Mouse (Mus musculus) myocyte (in vitro differentiated cells): Measurements from ENCODE around the gene Dph1. TPM values are rescaled to one million over a fixed set of nuclear protein-coding genes. Genes with fewer than 3 reads are reported as not detected.

Source experiments
- H3K27me3 ChIP-seq: one replicate; pipeline ENCODE4 v1.6.1; 2011; ENCODE audit not compliant: control insufficient read depth, insufficient read depth, insufficient read length
- H3K36me3 ChIP-seq: one replicate; pipeline ENCODE4 v1.6.1; 2011; ENCODE audit not compliant: control insufficient read depth, insufficient read depth
- H3K4me2 ChIP-seq: one replicate; pipeline ENCODE4 v1.6.1; 2011; ENCODE audit warnings: low read depth, control low read depth
- H3K4me3 ChIP-seq: one replicate; pipeline ENCODE4 v1.5.1; 2011; ENCODE audit warnings: mild to moderate bottlenecking, control low read depth, moderate library complexity
- H3K79me2 ChIP-seq: one replicate; pipeline ENCODE4 v1.6.1; 2011; ENCODE audit not compliant: control insufficient read depth, insufficient read depth
- H3ac ChIP-seq: one replicate; pipeline ENCODE4 v1.6.1; 2011; ENCODE audit not compliant: control insufficient read depth, insufficient read length
- CEBPB ChIP-seq: IDR thresholded peaks from 2 replicates; pipeline ENCODE4 v1.6.1; 2011; ENCODE audit warnings: mild to moderate bottlenecking, moderate library complexity; ENCODE audit not compliant: poor library complexity, insufficient read depth, severe bottlenecking
- E2F4 ChIP-seq: IDR thresholded peaks from one replicate; pipeline ENCODE4 v1.6.1; 2011; ENCODE audit warnings: mild to moderate bottlenecking, control low read depth, moderate library complexity; ENCODE audit not compliant: insufficient read depth
- MAX ChIP-seq: IDR thresholded peaks from one replicate; pipeline ENCODE4 v1.6.1; 2011; ENCODE audit warnings: low read depth, mild to moderate bottlenecking, control low read depth
- MYOD1 ChIP-seq, 3 experiments: IDR thresholded peaks; one replicate each; pipeline ENCODE4 v1.6.1; 2011; ENCODE audit warnings: control low read depth in 2 of 3, low read depth in 2 of 3, mild to moderate bottlenecking in 2 of 3, moderate library complexity in 1 of 3; ENCODE audit not compliant: insufficient read length in 2 of 3, control insufficient read depth in 1 of 3
- MYOG ChIP-seq, 3 experiments: IDR thresholded peaks; one replicate each; pipeline ENCODE4 v1.6.1; 2011; ENCODE audit warnings: control low read depth in 2 of 3, low read depth in 2 of 3, mild to moderate bottlenecking in 2 of 3; ENCODE audit not compliant: insufficient read length in 2 of 3, control insufficient read depth in 1 of 3, insufficient read depth in 1 of 3
- POLR2A ChIP-seq: IDR thresholded peaks from one replicate; pipeline ENCODE4 v1.6.1; 2011; ENCODE audit warnings: low read depth, mild to moderate bottlenecking, control low read depth, moderate library complexity; ENCODE audit not compliant: insufficient read length
- POLR2AphosphoS2 ChIP-seq: IDR thresholded peaks from one replicate; pipeline ENCODE4 v1.6.1; 2011; ENCODE audit warnings: low read depth, control low read depth; ENCODE audit not compliant: insufficient read length
- REST ChIP-seq: IDR thresholded peaks from one replicate; pipeline ENCODE4 v1.6.1; 2011; ENCODE audit warnings: mild to moderate bottlenecking, control low read depth, moderate library complexity; ENCODE audit not compliant: insufficient read depth, insufficient read length
- SRF ChIP-seq: IDR thresholded peaks from one replicate; pipeline ENCODE4 v1.6.1; 2011; ENCODE audit warnings: low read depth; ENCODE audit not compliant: control insufficient read depth, insufficient read length
- TCF12 ChIP-seq: IDR thresholded peaks from one replicate; pipeline ENCODE4 v1.6.1; 2011; ENCODE audit warnings: mild to moderate bottlenecking, control low read depth; ENCODE audit not compliant: poor library complexity, insufficient read depth, severe bottlenecking
- TCF3 ChIP-seq: IDR thresholded peaks from one replicate; pipeline ENCODE4 v1.6.1; 2011; ENCODE audit warnings: low read depth, control low read depth; ENCODE audit not compliant: insufficient read length
- USF1 ChIP-seq: IDR thresholded peaks from one replicate; pipeline ENCODE4 v1.6.1; 2011; ENCODE audit warnings: low read depth, mild to moderate bottlenecking, control low read depth, moderate library complexity
- polyA plus RNA-seq: library from polyadenylated mRNA; unstranded; fragments of >200 nt; fragmentation: generic; extraction: Trizol; gene quantifications from one replicate; pipeline ENCODE4 v1.2.1, GENCODE M21; 2012; ENCODE audit warnings: missing spikeins

Dph1 gene
- polyA plus RNA-seq, 1 experiment: 15.8 TPM

DNA sequence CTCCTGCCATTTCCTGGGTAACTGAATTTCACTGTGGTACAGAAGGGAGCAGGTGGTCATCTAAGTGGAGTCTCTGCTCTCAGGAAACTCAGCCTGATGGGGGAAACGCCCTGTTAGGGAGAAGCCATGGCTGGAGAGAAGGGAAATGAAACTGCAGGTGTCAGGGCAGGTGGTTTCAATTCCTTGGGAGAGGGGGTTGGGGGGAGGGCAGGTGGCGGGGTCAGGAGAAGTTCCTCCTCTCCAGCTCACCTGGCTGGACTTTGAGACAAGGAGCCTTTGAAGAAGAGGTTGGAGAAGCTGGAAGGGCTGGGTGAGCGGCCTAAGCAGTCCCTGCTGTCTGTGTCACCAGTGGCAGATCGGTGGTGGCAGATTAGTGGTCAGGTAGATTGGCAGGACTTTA is 15.3 kb upstream of the Dph1 start:
- Histone ChIP-seq H3K36me3 (no peaks in the 10 kb centered on the region), H3K4me3 (no peak overlapping the region), H3ac (no peak overlapping the region), H3K27me3 (no peaks in the 10 kb centered on the region), H3K4me2 (no peak overlapping the region), H3K79me2 (no peaks in the 10 kb centered on the region)
- TF ChIP-seq REST (no peak), MAX (no peak)

DNA sequence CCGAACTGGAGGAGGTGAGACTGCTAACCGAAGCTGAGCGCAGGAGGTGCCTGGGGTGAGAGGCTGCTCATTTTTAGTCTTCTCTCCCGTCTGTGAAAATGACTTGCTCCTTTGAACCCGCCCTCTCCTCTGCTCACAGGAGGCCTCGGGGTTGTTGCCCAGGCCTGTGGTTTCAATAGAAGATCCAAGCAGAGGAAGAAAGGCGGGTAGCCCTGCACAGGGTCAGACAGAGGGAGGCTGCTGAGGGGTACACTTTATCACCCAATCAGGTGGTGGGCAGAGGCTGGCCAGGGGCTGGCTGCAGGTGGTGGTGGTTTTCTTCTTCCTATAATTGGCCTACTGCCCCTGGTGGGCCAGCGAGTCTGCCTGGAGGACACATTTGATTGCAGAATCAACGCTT is 13.4 kb upstream of the Dph1 start:
- no peak overlapping the region for H3K4me2 ChIP-seq
- H3K36me3 ChIP-seq: no peaks in the 10 kb centered on the region
- TF ChIP-seq USF1: no peak
- H3K4me3 ChIP-seq: no peak overlapping the region
- no peak overlapping the region for H3ac ChIP-seq
- no peaks in the 10 kb centered on the region for H3K79me2 ChIP-seq
- no peaks in the 10 kb centered on the region for H3K27me3 ChIP-seq

DNA sequence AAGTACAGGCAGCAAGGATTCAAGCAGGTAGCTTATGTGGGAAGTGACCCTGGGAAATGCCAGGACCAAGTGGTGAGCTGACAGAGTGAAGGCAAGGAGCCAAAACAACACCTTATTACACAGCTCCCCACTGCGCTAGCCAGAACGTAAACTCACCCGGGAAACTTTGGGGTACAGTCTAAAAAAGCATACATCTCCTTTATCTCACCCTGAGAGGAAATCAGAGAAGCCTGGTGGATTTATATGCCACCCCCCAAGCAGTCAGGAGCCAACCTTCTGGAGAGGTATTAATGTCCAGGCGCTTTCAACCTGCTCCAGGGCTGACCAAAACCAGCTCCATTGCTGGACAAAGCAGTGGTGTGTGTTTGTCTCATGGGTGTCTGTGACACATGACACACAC is 12.9 kb upstream of the Dph1 start:
- Histone ChIP-seq H3K4me3 (no peak overlapping the region), H3ac (no peak overlapping the region), H3K79me2 (no peaks in the 10 kb centered on the region), H3K36me3 (no peaks in the 10 kb centered on the region), H3K4me2 (no peak overlapping the region), H3K27me3 (peaks cover 1% of the 10 kb centered on the region)
- TF ChIP-seq MYOD1 (IDR thresholded peaks at IDR 0.05; ENCODE audit: control insufficient read depth in 1 of 3, insufficient read length in 2 of 3, low read depth in 2 of 3): no peak
- no peak for TF ChIP-seq E2F4
- no peak for TF ChIP-seq USF1
- no peak for TF ChIP-seq TCF3
- no peak for TF ChIP-seq POLR2A
- TF ChIP-seq SRF: no peak
- TF ChIP-seq MYOG (IDR thresholded peaks at IDR 0.05; ENCODE audit: control insufficient read depth in 1 of 3, insufficient read depth in 1 of 3, insufficient read length in 2 of 3, low read depth in 2 of 3): no peak
- TF ChIP-seq REST: no peak
- no peak for TF ChIP-seq MAX
- TF ChIP-seq TCF12: no peak
- no peak for TF ChIP-seq CEBPB
- no peak for TF ChIP-seq POLR2AphosphoS2

DNA sequence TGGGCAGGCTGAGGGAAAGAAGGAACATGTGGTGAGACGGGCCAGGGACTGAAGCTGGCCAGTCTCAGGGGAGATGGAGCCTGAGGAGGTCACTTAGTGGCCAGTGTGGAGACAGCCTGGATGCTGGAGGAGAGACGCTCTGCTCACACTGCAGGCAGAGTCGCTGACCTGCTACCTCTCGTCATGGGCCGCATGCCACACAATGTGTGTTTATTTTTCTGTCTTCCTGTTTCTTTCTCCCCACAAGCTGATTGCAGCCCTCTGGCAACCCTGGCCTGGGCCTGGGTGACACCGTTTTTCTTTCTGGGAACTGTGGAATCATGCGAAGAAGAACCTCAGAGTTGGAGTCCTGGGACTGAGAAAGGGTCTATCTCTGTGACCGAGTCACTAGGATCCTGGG is 10.7 kb upstream of the Dph1 start:
- H3K36me3 ChIP-seq: no peaks in the 10 kb centered on the region
- no peak overlapping the region for H3K4me3 ChIP-seq
- H3K27me3 ChIP-seq: peaks cover 7% of the 10 kb centered on the region
- H3K4me2 ChIP-seq: no peak overlapping the region
- no peaks in the 10 kb centered on the region for H3K79me2 ChIP-seq
- H3ac ChIP-seq: no peak overlapping the region
- TF ChIP-seq TCF12 (no peak), USF1 (no peak)

DNA sequence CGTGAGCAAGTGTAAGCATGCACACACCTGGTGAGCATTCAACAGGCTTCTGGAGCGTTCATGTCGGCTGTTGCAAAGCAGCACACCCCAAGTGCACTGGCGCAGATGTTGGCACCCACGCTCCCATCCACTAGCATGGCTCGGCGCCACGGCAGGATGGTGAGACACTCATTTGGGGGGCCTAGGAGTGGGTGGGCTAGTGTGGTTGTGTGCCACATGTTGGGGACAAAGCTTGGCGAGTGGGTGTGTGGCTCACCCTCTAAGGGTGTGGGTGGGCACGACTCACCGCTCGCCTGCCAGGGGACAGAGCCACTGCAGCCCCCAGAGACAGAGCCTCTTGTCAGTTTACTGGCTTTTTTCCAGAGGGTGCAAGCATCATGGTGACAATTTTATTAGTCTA is 9.9 kb upstream of the Dph1 start:
- no peak overlapping the region for H3K4me2 ChIP-seq
- H3K36me3 ChIP-seq: no peaks in the 10 kb centered on the region
- H3K27me3 ChIP-seq: peaks cover 8% of the 10 kb centered on the region
- no peak overlapping the region for H3K4me3 ChIP-seq
- no peaks in the 10 kb centered on the region for H3K79me2 ChIP-seq
- TF ChIP-seq USF1 (no peak), MYOG (IDR thresholded peaks at IDR 0.05; ENCODE audit: control insufficient read depth in 1 of 3, insufficient read depth in 1 of 3, insufficient read length in 2 of 3, low read depth in 2 of 3) (no peak), SRF (no peak)
- no peak overlapping the region for H3ac ChIP-seq

DNA sequence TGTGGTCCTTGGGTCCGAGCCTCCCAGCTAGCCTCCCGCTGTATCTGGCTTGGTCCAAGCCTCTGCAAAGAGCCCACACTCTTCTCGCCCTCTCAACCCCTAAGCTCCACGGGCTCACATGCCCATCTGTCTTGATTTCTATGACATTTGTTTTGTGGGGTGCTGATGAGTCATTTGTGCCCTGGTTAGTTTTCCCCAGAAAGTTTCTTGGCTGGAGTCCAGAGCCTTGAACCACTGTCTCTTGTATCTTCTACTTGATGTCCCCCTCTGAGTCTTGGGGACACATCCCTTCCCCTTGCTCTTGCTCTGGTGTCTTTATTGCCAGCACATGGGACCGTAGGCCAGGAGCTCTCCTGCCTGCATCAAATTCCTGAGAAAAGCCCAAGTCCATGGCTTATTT is 8.9 kb upstream of the Dph1 start:
- Histone ChIP-seq H3K79me2 (no peaks in the 10 kb centered on the region), H3K4me2 (no peak overlapping the region), H3K27me3 (peaks cover 18% of the 10 kb centered on the region), H3K4me3 (no peak overlapping the region), H3ac (no peak overlapping the region), H3K36me3 (no peaks in the 10 kb centered on the region)
- no peak for TF ChIP-seq POLR2A
- TF ChIP-seq E2F4: no peak
- TF ChIP-seq USF1: no peak
- TF ChIP-seq TCF12: no peak
- TF ChIP-seq TCF3: no peak
- TF ChIP-seq POLR2AphosphoS2: no peak
- TF ChIP-seq MYOD1 (IDR thresholded peaks at IDR 0.05; ENCODE audit: control insufficient read depth in 1 of 3, insufficient read length in 2 of 3, low read depth in 2 of 3): no peak
- TF ChIP-seq SRF: no peak
- no peak for TF ChIP-seq MAX
